Mouse (Mus musculus): ENCODE measurements around the gene Ccin. TPM values are rescaled to one million over a fixed set of nuclear protein-coding genes. Genes with fewer than 3 reads are reported as not detected.

The Ccin gene
- not detected for polyA plus RNA-seq (2017; shearing (Covaris generic))

GRCm38 (mm10) chr4:43983181-43983580, at the start of gene Ccin:
Gene Ccin (plus strand): TSS chr4:43983483.

GRCm38 (mm10) chr4:43957292-43957845, 25.9 kb upstream of the Ccin start, which contains the start of gene Glipr2:
Gene Glipr2 (plus strand): TSS chr4:43957401.

GRCm38 (mm10) chr4:44004126-44004525, 20.8 kb downstream of the Ccin start, which contains the start of gene Clta:
Gene Clta (plus strand): TSS chr4:44004452.

Other genes with a start within 250 kb of the Ccin start
- gene Olfr159, start 212.5 kb upstream of the Ccin start, polyA plus RNA-seq (2017; shearing (Covaris generic)) = not detected
- not detected for gene Olfr156, start 159.6 kb upstream of the Ccin start, polyA plus RNA-seq (2017; shearing (Covaris generic))
- gene Olfr157, start 143.3 kb upstream of the Ccin start, polyA plus RNA-seq (2017; shearing (Covaris generic)) = 0.12 TPM
- gene Olfr155, start 131.9 kb upstream of the Ccin start, polyA plus RNA-seq (2017; shearing (Covaris generic)) = not detected
- gene Reck, start 108.0 kb upstream of the Ccin start, polyA plus RNA-seq (2017; shearing (Covaris generic)) = 4.2 TPM
- 234 TPM for gene Glipr2, start 26.1 kb upstream of the Ccin start, polyA plus RNA-seq (2017; shearing (Covaris generic))
- gene Clta, start 21.0 kb downstream of the Ccin start, polyA plus RNA-seq (2017; shearing (Covaris generic)) = 112 TPM
- 48.6 TPM for gene Gne, start 100.7 kb downstream of the Ccin start, polyA plus RNA-seq (2017; shearing (Covaris generic))